Mouse (Mus musculus): ENCODE results near the gene Abce1. TPM values are rescaled to one million over a fixed set of nuclear protein-coding genes. Genes with fewer than 3 reads are reported as not detected.

Gene Abce1
- polyA plus RNA-seq (2012; ENCODE audit: low replicate concordance), result 0.88 and 12.1 TPM in 2 replicates

DNA sequence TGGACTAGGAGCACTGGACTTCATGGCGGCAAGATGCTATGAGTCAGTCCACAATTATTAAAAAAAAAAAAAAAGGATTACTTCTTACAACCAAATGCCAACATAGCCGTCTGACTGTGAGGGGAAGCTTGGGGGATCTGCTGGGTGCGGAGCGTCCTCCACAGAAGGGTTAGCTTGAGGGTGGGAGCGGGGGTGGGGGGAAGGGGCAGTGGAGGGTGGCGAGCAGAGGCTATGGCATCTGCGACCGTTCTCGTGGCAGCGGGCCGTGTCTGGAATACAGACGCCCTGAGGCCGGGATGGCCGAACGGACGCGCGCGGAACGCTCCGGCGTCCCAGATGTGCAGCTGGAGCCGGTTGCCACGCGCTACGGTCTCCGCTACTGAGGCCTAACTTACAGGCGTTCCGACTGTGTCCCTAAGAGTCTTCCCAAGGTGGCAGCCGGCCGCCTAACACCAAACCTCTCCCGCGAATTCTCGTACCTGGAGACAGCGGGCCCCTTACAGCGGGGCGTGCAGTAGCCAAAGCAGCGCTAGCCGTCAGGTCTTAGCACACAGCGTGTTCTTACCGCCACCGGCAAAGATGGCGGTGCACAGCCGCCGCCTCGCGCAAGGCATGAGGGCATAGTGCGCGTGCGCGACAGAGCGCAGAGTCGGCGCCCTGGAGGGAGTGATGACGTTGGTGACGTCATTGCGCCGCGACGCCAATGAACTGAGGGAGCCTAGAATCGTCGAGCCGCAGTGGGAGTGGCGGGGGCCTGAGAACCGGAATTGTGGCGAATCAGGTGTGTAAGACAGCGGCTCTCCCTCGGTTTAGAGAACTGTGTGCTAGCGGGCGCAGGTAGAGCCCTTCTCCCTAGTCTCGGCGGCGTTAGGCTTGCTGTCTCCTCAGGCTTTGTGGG lies at the start of gene Abce1, which contains the start of gene Anapc10:
Gene Abce1 (minus strand): TSS at position 677 of the 898 bp plus-strand sequence.
Gene Anapc10 (plus strand): TSS at position 757 of the 898 bp plus-strand sequence.

DNA sequence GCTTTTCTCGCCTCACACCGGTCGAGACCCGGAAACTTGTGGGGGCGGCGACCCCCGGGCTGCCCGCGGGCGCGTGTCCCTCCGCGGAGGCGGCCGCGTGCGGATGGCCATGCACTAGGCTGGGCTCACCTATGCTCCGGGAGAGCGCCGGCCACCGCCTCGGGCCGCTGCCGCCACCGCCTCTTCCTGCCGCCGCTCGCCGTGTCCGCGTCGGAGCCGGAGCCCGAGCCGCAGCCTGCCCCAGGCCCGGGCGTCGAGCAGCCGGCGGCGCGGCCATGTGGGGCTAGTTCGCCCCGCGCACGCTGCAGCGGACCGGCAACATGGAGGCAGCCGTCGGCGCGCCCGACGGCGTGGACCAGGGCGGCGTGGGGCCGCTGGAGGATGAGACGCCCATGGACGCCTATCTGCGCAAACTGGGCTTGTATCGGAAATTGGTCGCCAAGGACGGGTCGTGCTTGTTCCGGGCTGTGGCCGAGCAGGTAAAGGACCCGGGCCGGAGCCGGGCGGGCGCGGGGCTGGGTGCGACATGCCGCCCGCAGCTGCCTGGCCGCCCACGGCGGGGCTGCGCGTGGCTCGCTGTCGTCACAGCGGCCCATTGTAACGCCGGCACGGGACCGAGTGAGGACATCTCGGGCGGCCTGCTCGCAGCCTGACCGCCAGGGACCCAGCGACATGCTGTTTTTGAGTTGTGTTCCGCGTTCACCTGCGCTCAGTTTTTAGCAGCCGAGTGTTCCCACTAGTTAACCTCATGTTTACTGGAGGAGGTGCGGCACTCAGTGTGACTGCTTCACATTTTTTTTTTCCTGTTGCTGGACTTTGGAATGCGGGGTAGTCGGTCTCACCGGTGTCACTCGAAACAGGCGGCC lies 71.7 kb downstream of the Abce1 start, which contains the start of gene Otud4:
Gene Otud4 (plus strand): TSS at position 33 of the 866 bp plus-strand sequence.

Other genes with a start within 250 kb of the Abce1 start
- 3.1 and 9.7 TPM in 2 replicates for gene Otud4, start 72.1 kb downstream of the Abce1 start, polyA plus RNA-seq (2012; ENCODE audit: low replicate concordance)
- gene Anapc10, start 80 bp upstream of the Abce1 start, polyA plus RNA-seq (2012; ENCODE audit: low replicate concordance), result 0.43 TPM in 1 of 2 replicates, not detected in the other